Mouse (Mus musculus): ENCODE measurements around the gene Gmip. TPM values are rescaled to one million over a fixed set of nuclear protein-coding genes. Genes with fewer than 3 reads are reported as not detected.

The Gmip gene
- polyA plus RNA-seq, 1 experiment, result 14.6 TPM

- H3K4me1 ChIP-seq, result peaks cover 20% of the 10 kb centered on the region
- H3K4me3 ChIP-seq (replicated peaks), result peak overlapping the region; percentile 1
- TF ChIP-seq FLI1 (IDR thresholded peaks at IDR 0.05; ENCODE audit: low read length) (no peak), GATA1 (IDR thresholded peaks at IDR 0.05; ENCODE audit: borderline replicate concordance, low read length) (no peak)
- no peaks in the 10 kb centered on the region for H3K36me3 ChIP-seq (replicated peaks; ENCODE audit: low read length)
- peaks cover 22% of the 10 kb centered on the region for H3K27me3 ChIP-seq (replicated peaks)
- H3K9me3 ChIP-seq, result peaks cover 5% of the 10 kb centered on the region; the same call in 1 of the 2 replicates
These were observed 42.5 kb downstream of the Gmip start for GRCm38 (mm10) chr8:69850926-69851506.

GRCm38 (mm10) chr8:69853869-69854268, 45.4 kb downstream of the Gmip start:
- Histone ChIP-seq H3K9me3 (peaks cover 5% of the 10 kb centered on the region; the same call in 1 of the 2 replicates), H3K36me3 (replicated peaks; ENCODE audit: low read length) (no peaks in the 10 kb centered on the region), H3K4me3 (replicated peaks) (no peak overlapping the region), H3K27me3 (replicated peaks) (peaks cover 21% of the 10 kb centered on the region), H3K4me1 (peaks cover 26% of the 10 kb centered on the region)
- TF ChIP-seq GATA1 (IDR thresholded peaks at IDR 0.05; ENCODE audit: borderline replicate concordance, low read length), result no peak
- no peak for TF ChIP-seq FLI1 (IDR thresholded peaks at IDR 0.05; ENCODE audit: low read length)

- Histone ChIP-seq H3K4me3 (replicated peaks) (no peak overlapping the region), H3K4me1 (peaks cover 19% of the 10 kb centered on the region), H3K36me3 (replicated peaks; ENCODE audit: low read length) (no peaks in the 10 kb centered on the region), H3K27me3 (replicated peaks) (peaks cover 33% of the 10 kb centered on the region), H3K9me3 (no peaks in the 10 kb centered on the region)
- no peak for TF ChIP-seq GATA1 (IDR thresholded peaks at IDR 0.05; ENCODE audit: borderline replicate concordance, low read length)
- no peak for TF ChIP-seq FLI1 (IDR thresholded peaks at IDR 0.05; ENCODE audit: low read length)
These were observed 52.3 kb downstream of the Gmip start for GRCm38 (mm10) chr8:69860807-69861206.

DNA sequence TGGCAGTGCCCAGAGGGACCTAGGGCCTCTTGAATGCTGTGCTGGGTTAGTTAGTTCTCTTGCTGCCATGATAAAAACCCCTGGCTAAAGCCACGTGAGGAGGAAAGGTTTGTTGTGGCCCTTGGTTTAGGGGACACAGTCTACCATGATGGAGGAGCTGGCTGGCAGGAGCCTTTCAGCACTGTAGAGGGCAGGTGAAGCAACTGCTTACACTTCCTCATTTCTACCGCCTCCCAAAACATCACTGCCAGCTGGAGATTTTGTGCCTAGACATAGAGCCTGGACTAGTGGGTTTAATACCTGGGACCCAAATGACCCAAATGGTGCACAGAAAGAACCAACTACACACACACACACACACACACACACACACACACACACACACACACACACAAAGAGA, 52.8 kb downstream of the Gmip start:
- peaks cover 31% of the 10 kb centered on the region for H3K27me3 ChIP-seq (replicated peaks)
- H3K36me3 ChIP-seq (replicated peaks; ENCODE audit: low read length), result no peaks in the 10 kb centered on the region
- no peak overlapping the region for H3K4me3 ChIP-seq (replicated peaks)
- peaks cover 19% of the 10 kb centered on the region for H3K4me1 ChIP-seq
- TF ChIP-seq GATA1 (IDR thresholded peaks at IDR 0.05; ENCODE audit: borderline replicate concordance, low read length) (no peak), FLI1 (IDR thresholded peaks at IDR 0.05; ENCODE audit: low read length) (no peak)
- no peaks in the 10 kb centered on the region for H3K9me3 ChIP-seq

GRCm38 (mm10) chr8:69863387-69864020, 55.0 kb downstream of the Gmip start:
- Histone ChIP-seq H3K36me3 (replicated peaks; ENCODE audit: low read length) (no peaks in the 10 kb centered on the region), H3K4me3 (replicated peaks) (no peak overlapping the region), H3K9me3 (no peaks in the 10 kb centered on the region), H3K4me1 (peaks cover 15% of the 10 kb centered on the region), H3K27me3 (replicated peaks) (peaks cover 40% of the 10 kb centered on the region)
- TF ChIP-seq FLI1 (IDR thresholded peaks at IDR 0.05; ENCODE audit: low read length) (no peak), GATA1 (IDR thresholded peaks at IDR 0.05; ENCODE audit: borderline replicate concordance, low read length) (no peak)

- peaks cover 36% of the 10 kb centered on the region for H3K27me3 ChIP-seq (replicated peaks)
- H3K4me1 ChIP-seq, result peaks cover 9% of the 10 kb centered on the region; the same call in 1 of the 2 replicates
- TF ChIP-seq GATA1 (IDR thresholded peaks at IDR 0.05; ENCODE audit: borderline replicate concordance, low read length) (no peak), FLI1 (IDR thresholded peaks at IDR 0.05; ENCODE audit: low read length) (no peak)
- H3K4me3 ChIP-seq (replicated peaks), result no peak overlapping the region
- H3K9me3 ChIP-seq, result no peaks in the 10 kb centered on the region
- no peaks in the 10 kb centered on the region for H3K36me3 ChIP-seq (replicated peaks; ENCODE audit: low read length)
These were observed 55.7 kb downstream of the Gmip start for GRCm38 (mm10) chr8:69864180-69864579.

GRCm38 (mm10) chr8:69867696-69868326, 59.3 kb downstream of the Gmip start:
- peaks cover 59% of the 10 kb centered on the region for H3K27me3 ChIP-seq (replicated peaks)
- no peak for TF ChIP-seq FLI1 (IDR thresholded peaks at IDR 0.05; ENCODE audit: low read length)
- TF ChIP-seq GATA1 (IDR thresholded peaks at IDR 0.05; ENCODE audit: borderline replicate concordance, low read length), result no peak

DNA sequence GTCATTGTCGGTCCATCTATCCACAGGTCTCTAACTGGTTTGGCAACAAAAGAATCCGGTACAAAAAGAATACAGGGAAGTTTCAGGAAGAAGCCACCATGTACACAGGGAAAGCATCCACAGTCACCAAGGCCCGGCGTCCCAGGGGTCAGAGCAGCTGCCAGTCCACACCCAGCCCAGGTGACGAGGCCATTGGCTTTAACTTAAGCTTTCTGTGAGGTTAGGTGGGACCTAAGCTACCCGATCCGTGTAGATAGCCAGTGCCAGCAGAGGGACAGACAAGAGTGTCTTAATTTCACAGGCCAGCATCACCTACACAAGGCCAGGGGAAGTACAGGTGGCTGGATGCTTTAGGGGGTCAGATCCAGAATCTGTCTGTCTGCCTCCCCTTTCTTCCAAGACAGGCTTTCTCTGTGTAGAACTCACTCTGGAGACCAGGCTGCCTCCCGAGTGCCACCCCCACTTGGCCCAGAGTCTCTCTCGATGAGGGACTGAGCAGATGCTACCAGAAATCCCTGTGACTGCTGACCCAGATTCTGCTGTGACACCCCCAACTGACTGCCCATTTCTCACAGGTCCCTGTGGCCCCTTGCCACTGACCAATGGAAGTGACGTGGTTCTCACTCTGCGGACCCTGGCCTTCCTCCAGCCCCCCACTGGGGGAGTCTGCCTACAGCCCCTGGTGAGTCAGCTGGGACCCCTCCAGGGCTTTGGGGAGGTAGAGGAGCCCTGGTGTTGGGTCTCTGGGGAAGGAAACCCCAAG, 61.7 kb downstream of the Gmip start:
- Histone ChIP-seq H3K9me3 (no peaks in the 10 kb centered on the region), H3K4me3 (replicated peaks) (no peak overlapping the region), H3K4me1 (peaks cover 15% of the 10 kb centered on the region), H3K36me3 (replicated peaks; ENCODE audit: low read length) (no peaks in the 10 kb centered on the region), H3K27me3 (replicated peaks) (peaks cover 54% of the 10 kb centered on the region)
- no peak for TF ChIP-seq GATA1 (IDR thresholded peaks at IDR 0.05; ENCODE audit: borderline replicate concordance, low read length)
- no peak for TF ChIP-seq FLI1 (IDR thresholded peaks at IDR 0.05; ENCODE audit: low read length)

More at GRCm38 (mm10) chr8:69867696-69868326, 59.3 kb downstream of the Gmip start:
- H3K4me1 ChIP-seq, result peaks cover 13% of the 10 kb centered on the region; the same call in 1 of the 2 replicates
- H3K9me3 ChIP-seq, result no peaks in the 10 kb centered on the region
- no peaks in the 10 kb centered on the region for H3K36me3 ChIP-seq (replicated peaks; ENCODE audit: low read length)
- no peak overlapping the region for H3K4me3 ChIP-seq (replicated peaks)

DNA sequence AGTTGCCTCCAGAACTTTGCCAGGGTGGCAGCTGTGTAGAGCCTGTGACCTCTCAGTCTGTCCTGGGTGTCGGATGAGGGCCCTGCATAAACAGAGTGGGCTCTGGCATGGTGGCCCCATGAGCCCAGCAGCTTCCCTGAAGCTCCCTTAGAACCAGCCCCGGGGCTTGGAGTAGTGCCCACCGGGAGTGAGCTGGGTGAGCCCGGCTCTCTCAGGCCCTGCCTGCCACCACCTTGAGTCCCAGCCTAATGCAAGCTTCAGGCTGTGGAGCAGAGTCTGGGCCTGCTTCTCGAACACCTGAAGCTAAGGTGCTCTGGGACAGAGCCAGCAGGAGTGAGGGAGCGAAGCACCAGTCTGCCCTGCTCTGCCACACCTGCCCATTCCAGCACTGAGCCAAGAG, 62.4 kb downstream of the Gmip start:
- TF ChIP-seq GATA1 (IDR thresholded peaks at IDR 0.05; ENCODE audit: borderline replicate concordance, low read length), result no peak
- TF ChIP-seq FLI1 (IDR thresholded peaks at IDR 0.05; ENCODE audit: low read length), result no peak
- peaks cover 55% of the 10 kb centered on the region for H3K27me3 ChIP-seq (replicated peaks)
- H3K36me3 ChIP-seq (replicated peaks; ENCODE audit: low read length), result no peaks in the 10 kb centered on the region
- no peaks in the 10 kb centered on the region for H3K9me3 ChIP-seq
- H3K4me1 ChIP-seq, result peaks cover 16% of the 10 kb centered on the region
- H3K4me3 ChIP-seq (replicated peaks), result no peak overlapping the region

Other genes with a start within 250 kb of the Gmip start
- 0.07 and 1.4 TPM in 2 replicates for gene Zfp868, start 183.1 kb upstream of the Gmip start, polyA plus RNA-seq (2012; ENCODE audit: insufficient read depth, low replicate concordance)
- gene Zfp964, start 154.2 kb upstream of the Gmip start, polyA plus RNA-seq (2012; ENCODE audit: insufficient read depth, low replicate concordance), result not detected in 2 replicates
- gene Zfp869, start 98.0 kb upstream of the Gmip start, polyA plus RNA-seq (2012; ENCODE audit: insufficient read depth, low replicate concordance), result 0.32 TPM in 1 of 2 replicates, not detected in the other
- gene Zfp963, start 58.7 kb upstream of the Gmip start, polyA plus RNA-seq (2012; ENCODE audit: insufficient read depth, low replicate concordance), result 0.22 TPM in 1 of 2 replicates, not detected in the other
- gene Gm20422, start 33.8 kb upstream of the Gmip start, polyA plus RNA-seq (2012; ENCODE audit: insufficient read depth, low replicate concordance), result not detected in 2 replicates
- 21.5 and 34.8 TPM in 2 replicates for gene Atp13a1, start 17.5 kb upstream of the Gmip start, polyA plus RNA-seq (2012; ENCODE audit: insufficient read depth, low replicate concordance)
- gene Zfp866, start 17.5 kb upstream of the Gmip start, polyA plus RNA-seq (2012; ENCODE audit: insufficient read depth, low replicate concordance), result not detected in 2 replicates
- 0.08 TPM in 1 of 2 replicates, not detected in the other for gene Lpar2, start 13.8 kb downstream of the Gmip start, polyA plus RNA-seq (2012; ENCODE audit: insufficient read depth, low replicate concordance)
- gene Pbx4, start 23.8 kb downstream of the Gmip start, polyA plus RNA-seq (2012; ENCODE audit: insufficient read depth, low replicate concordance), result 1.7 TPM in 1 of 2 replicates, not detected in the other
- 0.20 TPM in 1 of 2 replicates, not detected in the other for gene Cilp2, start 79.0 kb downstream of the Gmip start, polyA plus RNA-seq (2012; ENCODE audit: insufficient read depth, low replicate concordance)
- 1.3 and 5.3 TPM in 2 replicates for gene Tssk6, start 93.5 kb downstream of the Gmip start, polyA plus RNA-seq (2012; ENCODE audit: insufficient read depth, low replicate concordance)
- 31.7 and 195 TPM in 2 replicates for gene Ndufa13, start 93.9 kb downstream of the Gmip start, polyA plus RNA-seq (2012; ENCODE audit: insufficient read depth, low replicate concordance)
- 4.7 and 13.7 TPM in 2 replicates for gene Yjefn3, start 94.0 kb downstream of the Gmip start, polyA plus RNA-seq (2012; ENCODE audit: insufficient read depth, low replicate concordance)
- 83.9 and 88.5 TPM in 2 replicates for gene Gatad2a, start 187.7 kb downstream of the Gmip start, polyA plus RNA-seq (2012; ENCODE audit: insufficient read depth, low replicate concordance)
- 6.5 and 11.5 TPM in 2 replicates for gene Mau2, start 234.1 kb downstream of the Gmip start, polyA plus RNA-seq (2012; ENCODE audit: insufficient read depth, low replicate concordance)
- 38.9 and 42.3 TPM in 2 replicates for gene Sugp1, start 234.1 kb downstream of the Gmip start, polyA plus RNA-seq (2012; ENCODE audit: insufficient read depth, low replicate concordance)

Measured in megakaryocyte, embryonic 14.5 days (primary cell).